Mouse (Mus musculus) megakaryocyte progenitor cell, adult 5-6 weeks (primary cell): ENCODE measurements around the gene Axin2. TPM values are rescaled to one million over a fixed set of nuclear protein-coding genes. Genes with fewer than 3 reads are reported as not detected.

Experiments used
- ATAC-seq: replicated peaks from 2 replicates; pipeline ENCODE4 v1.8.0; 2016; ENCODE audit warnings: mild to moderate bottlenecking, moderate TSS enrichment, inconsistent platforms; ENCODE audit not compliant: poor library complexity
- total RNA-seq, 2 experiments: library from RNA; stranded (forward) in 1 of 2; stranded (reverse) in 1 of 2; fragments of 157-497, 149-512 nt in 1 of 2; fragments of 200-1000 nt in 1 of 2; gene quantifications; 2 replicates each; pipeline versions ENCODE4 v1.2.3 to v1.2.4; 2015 to 2017

The Axin2 gene
- total RNA-seq, 2 experiments from 2014 or later: 0.49 to 0.50 TPM

DNA sequence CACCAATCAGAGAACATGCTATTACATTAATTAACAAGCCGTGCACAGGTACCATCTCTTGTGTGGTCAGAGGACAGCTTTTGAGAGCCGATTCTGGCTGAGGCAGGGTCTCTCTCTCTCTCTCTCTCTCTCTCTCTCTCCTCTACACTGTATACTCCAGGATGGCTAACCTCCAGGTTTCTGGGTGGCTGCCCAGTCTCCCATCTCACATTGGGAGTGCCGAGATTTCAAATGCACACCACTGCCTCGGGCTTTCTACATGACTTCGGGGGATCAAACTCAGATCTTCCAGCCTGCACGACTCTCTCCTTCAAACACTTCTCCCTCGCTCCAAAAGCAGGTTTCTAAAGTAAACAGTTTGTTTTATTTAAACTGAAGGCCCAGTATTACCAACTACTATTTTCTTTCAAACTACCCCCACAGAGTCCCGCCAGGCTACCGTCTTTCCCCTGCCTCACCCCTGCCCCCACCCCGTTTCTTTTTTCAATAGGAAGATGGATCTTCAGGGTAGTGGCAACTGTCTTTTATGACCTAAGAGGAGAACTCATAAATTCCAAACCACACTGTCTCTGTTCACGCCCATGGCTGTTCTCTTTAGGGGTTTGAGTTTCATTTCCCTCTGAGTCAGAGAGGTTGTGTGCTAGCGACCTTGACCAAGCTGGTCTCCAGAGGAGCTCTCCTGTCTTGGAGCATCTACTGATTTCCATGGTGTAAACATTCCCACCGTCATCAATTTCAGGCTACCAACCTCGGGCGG lies 43.5 kb downstream of the Axin2 start:
- no peak for ATAC-seq

DNA sequence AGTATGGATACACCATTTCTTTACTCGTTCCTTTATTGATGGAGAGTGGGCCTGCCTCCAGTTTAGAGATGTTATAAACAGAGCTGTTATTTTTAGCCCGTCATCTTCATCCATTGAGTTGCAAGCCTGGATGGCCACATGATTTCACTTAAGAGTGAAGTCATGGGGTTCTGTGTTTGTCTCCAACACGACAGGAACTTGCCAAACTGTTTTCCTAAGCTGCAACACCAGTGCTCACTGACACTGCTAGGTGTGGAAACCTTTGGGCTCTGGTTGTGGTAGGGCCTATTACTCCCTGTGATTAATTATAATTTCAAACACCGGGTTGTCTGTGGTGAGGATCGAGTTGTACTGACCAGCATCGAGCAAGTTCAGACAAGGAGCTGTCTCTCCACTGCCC lies 45.6 kb downstream of the Axin2 start:
- ATAC-seq: no peak

DNA sequence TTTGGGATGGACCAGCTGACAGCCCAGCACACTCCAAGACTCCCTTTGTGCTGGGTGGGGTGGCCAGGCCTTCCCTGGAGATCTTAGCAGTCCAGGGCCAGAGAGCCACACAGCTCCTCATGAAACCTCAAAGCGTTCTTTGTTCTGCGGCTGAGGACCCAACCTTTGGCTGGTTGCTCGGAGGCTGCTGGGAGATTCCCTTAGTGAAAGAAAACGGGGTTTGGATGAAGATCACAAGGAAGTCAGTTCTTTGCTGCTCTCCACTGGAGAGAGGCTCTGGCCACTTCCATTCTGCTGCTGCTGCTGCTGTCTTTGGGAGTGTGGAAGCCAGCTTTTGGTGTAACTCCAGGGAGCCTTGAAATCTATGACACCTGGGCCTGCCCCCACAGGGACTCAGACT lies 53.3 kb downstream of the Axin2 start:
- no peak for ATAC-seq

DNA sequence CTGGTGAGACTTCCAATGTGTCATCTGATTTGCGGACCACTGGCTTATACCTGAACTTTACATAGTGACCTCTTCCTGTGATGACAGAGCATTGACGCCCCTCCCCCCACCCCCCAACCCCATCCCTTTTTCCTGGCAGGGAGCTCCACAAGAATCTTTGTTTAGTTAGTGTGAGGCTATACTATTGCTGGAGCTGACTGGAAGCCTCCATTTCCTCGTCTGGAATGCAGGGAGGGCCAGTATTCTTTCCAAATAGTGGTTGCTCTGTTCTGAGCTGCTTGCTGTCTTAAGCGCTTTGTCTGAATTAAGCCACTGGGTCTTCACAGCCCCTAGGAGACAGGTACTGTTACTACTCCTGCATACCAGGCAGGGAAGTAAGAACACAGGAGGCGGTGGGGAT lies 53.7 kb downstream of the Axin2 start:
- ATAC-seq: no peak

DNA sequence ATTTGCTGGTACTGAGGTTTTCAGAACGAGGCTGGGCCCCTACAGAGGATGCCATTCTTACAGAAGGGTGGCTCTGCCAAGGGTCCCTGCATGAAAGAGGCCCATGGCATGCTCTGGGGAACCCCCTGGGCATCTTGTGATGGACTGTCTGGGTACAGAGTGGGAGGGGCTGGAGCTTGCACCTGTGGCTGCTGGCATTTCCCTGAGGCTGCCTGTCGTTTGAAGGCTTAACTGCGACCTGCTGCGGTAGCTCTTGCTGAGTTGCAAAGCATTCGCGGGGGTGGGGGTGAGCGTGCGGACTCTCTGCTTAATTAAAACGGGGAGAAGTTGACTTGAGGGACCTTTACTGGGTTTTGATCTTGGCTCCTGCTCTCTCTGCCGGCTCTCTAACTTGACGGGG lies 55.4 kb downstream of the Axin2 start:
- no peak for ATAC-seq

DNA sequence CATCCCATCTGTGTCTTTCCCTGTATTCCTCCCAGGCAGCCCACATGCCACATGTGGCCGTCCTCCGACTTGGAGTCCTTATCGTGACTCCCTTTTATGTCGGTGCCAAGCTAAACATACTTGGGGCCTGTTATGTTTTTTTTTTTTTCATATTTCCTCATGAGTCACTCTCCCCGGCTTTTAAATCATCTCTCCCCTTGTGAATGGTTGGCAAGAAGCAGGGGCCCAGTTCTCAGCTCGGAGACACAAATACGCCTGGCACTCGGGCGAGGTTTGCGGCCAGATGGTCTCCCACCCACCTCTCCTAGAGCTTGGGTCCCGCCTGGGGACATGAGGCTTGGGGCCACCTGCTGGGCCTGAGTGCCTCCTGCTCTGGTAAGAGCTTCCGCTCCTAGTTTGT lies 60.4 kb downstream of the Axin2 start:
- ATAC-seq: no peak

DNA sequence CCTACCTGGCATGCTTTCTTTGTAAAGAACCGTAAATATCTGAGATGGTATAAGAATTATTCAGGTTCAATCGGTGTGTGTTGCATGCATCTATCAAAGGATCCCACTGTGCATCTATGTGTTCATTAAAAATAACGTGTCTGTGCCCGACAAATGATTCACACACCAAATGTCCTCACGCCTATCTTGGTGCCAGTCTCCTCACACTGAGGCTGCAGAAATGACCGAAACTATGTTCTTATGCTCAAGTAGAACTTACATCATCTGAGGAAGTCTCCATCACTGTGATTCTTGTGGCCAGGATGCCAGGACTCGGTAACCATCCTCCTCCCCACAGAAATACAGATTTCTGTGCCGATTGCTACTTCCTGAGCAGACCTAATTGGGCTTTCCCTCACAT lies 60.9 kb downstream of the Axin2 start:
- no peak for ATAC-seq

DNA sequence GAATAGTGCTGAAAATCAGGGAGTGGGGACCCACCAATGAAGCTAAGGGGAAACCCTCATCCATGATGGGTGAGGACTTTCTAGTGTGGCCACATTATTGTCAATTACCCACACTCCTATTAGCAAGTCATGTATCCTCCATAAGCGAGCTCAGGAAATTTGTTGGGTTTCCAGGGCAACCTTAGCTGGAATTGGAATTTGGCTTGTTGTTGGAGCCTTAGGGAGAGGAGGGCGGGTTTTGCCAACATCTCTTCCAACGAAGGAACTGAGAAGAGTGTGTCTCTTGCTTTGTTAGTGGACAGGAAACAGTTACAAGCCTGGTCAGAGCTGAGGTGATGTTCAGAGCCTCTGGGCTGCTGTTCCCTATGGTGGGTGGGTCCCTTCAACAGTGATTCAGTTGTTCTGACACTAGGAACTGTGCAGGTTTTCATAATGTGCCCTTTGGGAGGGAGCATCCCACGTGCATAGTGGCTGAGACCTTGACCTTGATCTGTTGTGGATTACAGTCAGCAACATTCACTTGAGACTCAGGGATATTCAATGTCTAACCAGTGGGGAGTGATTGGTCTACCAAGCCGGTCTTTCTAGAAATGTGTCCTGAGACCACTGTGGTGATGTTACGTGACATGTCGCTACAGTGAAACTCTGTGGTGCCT lies 63.4 kb downstream of the Axin2 start:
- ATAC-seq: no peak

DNA sequence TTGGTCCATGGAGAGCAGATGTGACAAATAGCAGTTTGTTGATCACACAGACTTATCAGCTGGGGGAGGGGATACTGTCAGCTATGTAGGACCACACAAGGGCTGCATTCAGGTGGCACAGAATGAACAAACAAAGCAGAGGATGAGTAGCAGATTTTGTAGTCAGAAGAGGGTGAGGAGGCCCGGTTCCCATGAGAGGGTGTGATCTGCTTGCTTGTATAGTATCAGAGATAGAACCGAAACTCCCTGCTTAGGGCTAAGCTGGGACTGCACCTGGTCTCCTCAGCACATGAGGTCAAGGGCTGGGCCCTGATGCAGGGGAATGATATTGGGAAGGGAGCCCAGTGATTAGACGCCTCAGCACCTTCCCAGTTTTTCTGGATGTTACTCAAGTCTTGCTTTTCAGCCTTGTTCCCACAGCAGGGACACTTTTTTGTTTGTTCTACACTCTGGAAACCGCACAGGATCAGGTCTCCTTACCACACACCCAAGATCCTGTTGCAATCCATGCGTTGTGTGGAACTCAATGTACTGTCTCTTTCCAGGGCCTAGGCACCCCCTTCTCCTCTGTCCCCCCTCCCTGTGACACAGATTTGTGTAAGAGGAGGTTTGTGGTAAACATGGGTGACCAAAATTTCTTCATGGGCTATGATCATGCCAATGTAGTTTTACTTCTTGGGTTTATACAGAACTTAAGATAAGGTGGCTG lies 64.7 kb downstream of the Axin2 start:
- ATAC-seq: no peak

DNA sequence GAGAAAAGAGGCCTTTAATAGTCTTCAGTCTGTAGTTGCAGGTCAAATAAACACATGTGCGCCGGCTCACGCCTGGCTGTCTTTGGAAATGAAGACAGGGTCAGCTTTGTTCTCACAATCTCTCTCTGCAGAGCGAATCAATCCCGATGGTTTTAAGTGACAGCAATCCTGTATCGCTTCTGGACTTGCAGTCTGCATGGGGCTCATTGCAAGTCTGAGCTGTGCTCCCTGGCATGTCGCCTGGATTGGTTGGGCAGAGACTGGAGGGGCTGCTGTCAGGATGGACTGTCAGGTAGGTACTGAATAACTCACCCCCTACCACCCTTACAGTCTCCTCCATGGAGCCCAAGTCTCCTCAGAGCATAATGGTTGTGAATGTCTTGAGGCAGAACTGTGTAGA lies 65.7 kb downstream of the Axin2 start:
- ATAC-seq: no peak

DNA sequence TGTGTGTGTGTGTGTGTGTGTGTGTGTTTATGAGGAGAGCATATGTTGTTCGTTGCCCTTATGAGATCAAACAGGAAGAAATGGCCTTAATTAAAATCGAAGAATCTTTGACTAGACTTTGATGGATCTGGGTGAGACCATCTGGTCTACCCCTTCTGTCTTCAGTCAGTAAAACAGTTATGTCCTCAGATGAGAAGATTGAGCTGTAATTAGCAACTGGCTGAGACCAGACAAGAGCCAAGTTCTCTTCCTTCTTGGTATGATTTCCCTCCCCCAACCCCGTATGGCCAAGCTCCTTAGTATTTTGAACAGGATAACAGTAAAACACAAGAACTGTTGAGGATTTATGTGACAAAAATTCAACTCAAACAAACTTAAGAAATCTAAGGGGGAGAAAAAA lies 67.1 kb downstream of the Axin2 start:
- no peak for ATAC-seq

DNA sequence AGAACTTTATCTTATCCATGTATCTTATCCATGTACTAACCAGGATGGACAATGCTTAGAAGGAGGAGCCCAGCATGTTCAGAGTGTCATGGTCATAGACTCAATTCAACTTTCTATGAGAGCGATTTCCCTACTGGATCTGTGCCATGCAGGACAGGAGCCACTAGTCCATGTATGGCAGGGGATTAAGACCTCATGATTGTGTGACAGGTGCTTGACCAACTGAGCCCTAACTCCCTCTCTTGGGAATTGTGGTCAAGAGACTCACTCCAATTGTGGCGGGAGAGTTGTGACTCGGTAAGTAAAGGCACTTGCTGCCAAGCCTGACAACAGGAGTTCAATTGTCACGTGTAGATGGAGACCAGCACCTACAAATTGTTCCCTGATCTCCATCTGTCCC lies 67.6 kb downstream of the Axin2 start:
- ATAC-seq: no peak

DNA sequence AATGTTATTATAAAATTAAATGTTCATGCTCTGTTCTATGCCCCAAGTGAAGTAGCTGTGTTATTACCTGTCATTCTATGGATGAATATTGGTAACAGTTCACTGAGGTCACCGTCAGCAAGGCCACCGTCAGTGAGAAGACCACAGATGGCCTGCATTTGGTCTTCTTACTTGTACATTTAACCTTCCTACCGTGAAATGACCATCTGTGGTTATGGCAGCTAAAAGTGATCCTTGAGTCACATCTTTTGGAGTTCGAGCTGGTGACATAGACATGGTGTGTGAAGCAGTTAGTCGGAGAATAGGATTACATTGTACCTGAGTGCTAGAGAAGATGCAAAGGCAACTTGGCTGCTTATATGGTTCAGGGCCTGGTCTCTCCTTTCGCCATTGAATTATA lies 68.1 kb downstream of the Axin2 start:
- ATAC-seq: no peak

DNA sequence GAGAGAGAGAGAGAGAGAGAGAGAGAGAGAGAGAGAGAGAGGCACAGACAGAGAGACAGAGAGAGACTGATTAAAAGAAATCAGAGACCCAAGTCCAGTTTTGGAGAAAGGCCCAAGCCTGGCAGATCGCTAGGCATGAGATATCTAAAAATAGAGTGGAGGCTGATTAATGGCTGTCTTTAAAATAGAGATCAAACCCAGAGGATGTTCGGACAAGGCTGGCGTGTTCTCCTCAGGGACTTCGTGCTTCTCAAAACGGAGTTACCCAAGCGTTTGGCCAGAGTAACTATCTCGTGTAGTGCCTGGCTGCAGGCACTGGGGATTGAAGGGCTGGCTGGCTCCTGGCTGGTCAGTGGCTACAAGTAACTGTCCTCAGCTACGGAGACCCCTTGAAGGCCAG lies 69.8 kb downstream of the Axin2 start:
- ATAC-seq: no peak

DNA sequence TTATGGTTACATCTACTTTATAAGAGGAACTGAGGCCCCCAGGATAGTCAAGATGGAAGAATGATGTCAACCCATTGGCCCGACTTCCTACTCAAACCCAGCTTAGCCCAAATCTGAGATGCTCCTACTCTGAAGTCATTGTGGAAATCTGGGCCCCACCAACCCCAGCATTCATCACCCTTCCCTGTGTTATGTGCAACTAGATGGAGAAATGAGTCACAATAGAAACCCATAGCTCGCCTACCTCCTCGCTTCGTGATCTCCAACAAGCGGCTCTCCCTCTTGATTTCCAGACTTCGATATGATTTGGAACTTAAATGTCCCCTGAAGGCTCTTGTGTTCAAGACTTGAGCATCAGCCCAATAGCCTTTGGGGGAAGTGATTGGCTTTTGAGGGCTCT lies 73.3 kb downstream of the Axin2 start:
- no peak for ATAC-seq

DNA sequence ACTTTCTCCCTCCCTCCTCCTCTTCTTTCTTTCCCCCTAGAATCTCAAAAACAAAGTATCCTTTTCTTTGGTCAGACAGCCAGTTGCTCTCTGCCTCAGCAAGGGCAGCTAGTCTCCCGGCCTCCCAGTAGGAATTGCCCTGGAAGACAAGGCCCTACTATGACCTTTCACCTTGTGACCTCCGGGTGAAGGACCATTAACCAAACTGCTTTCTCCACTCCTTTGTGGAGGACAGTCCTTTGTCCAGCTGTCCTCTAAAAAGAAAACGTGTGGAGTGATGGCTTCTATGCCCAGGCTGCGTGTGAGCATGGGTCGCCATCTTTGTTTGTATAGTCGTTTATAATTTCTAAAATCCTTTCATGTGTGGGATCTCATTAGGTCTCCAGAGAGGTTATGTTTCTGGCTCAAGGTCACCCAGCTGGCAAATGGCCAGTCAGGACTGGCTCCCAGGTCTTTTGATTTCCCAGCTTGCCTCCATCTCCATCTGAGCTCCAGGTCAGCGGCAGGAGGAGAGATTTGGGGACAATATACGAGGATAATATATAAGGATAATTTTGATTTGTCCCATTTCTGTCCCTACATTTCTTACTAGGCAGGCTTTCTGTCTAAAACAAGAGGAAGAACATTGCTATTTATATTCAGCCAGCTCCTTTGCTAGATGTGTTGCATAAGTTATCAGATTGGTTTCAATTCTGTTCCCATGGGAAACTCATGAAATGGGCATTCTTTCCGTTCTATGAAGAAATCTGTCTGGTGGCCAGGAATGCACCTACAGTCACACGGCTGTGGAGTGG lies 75.2 kb downstream of the Axin2 start:
- ATAC-seq: no peak

DNA sequence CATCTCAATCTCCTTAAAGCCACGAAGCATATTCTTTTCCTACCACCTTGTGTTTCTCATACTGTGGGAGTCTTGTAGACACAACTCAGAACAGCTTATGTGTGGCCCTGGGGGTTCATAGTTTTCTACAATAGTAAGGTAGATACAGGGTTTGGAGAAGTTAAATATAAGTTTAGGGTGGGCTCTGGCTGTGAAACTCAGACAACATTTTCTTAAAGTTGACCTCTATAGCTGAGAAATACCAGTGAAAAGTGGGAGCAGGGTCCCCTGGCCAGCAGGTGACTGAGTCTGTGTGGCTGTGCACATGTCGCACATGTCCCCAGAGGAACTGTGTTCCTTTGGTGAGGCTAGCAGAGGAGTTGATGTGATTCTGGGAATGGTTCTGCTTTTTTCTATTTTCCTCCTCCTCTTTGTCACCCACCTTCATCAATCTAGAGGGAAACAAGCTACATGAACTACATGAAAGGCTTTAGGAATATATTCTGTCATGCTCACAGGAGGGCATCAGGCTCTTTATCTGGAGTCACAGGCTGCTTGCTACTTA lies 75.9 kb downstream of the Axin2 start:
- ATAC-seq: no peak

DNA sequence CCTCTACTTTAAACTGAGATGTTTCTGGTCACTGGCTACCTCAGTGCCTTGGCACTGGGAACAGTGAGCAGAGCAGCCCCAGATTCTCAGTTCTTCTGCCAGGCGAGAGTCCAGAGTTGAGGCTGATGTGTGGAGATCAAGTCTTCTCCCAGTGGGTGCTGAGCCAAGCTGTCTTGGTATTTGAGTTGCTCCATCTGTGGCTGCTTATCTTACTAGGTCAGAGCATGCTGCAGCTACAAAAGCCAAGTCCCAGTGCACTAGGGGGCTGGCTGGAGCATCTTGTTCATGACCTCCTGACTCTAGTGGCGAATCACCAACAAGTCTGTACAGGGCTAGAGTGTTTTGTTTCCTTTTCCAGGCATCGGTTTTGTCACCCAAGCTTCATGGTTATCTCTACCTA lies 77.7 kb downstream of the Axin2 start:
- no peak for ATAC-seq
